Mouse (Mus musculus): ENCODE measurements around the gene Erich3.
"Not testable (repeated sequence)": the region's sequence is repeated elsewhere in the genome, so short reads cannot be mapped to it uniquely, and the experiment has no call there.

The Erich3 gene

GRCm38 (mm10) chr3:154663545-154663944 is at the start of gene Erich3:
TSS of gene Erich3 (plus strand) at chr3:154663859.
- in situ Hi-C loops (cut with MboI, MseI): loop anchor here (25.0 kb wide), 1 partner anchor 424 kb away; the partner anchor contains the start of genes Fpgt and Lrriq3

DNA sequence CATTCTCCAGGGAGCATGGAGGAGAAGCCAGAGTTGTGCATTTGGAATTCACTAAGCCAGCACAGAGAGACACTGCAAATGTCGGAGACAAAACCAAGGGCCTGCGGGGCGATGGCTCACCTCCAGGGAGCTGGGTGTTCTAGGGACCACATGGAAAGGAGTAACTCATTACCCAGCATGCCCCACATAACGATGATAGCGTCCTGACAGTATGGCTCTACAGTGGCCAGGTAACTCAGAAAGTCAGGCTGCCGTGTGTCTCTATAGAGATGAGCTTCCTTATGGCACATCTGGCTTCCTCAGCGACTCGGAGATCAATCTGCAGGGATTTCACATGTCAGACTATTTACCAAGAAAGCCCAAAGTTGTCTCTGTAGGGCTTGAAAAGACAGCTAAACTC is 48.9 kb upstream of the Erich3 start:
- in situ Hi-C loops (cut with MboI, MseI): no loop called here

DNA sequence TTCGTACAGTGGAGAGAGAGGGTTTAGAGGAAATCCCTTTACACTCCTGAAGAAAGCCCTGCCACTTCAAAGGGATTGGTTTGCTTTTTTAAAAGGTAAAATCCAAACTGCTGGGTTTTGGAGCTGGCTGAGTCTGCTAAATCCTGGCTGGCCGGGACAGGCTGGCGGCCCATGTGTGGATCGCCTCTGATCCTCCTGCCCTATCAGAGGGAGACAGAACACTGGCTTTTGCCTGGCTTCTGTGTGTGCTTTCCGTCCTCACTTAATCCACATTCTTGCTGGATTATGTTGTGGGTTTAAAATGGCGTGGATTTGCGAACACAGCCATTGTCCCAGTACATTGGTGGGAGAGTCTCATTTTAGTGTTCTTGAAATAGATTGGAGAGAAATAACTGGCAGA is 48.4 kb upstream of the Erich3 start:
- in situ Hi-C loops (cut with MboI, MseI): no loop called here

DNA sequence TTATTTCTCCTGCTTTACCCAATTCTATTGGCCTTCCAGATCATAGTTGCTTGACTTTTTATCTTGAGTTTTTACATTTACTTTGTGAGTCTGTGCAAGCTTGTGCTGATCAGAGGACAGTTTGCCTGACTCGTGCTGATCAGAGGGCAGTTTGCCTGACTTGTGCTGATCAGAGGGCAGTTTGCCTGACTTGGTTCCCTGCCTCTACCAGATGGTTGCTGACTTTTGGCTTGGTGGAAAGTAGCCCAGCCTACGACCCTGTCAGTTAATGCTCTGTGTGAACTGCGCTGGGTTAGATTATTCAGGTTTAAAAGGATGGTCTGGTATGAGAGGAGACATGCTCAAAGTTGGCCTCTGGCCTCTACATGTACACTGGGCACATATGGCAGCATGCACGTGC is 47.6 kb upstream of the Erich3 start:
- in situ Hi-C loops (cut with MboI, MseI): no loop called here

- in situ Hi-C loops (cut with MboI, MseI): no loop called here
Measured at GRCm38 (mm10) chr3:154628284-154628683, 35.4 kb upstream of the Erich3 start.

GRCm38 (mm10) chr3:154631281-154631680 is 32.4 kb upstream of the Erich3 start:
- in situ Hi-C loops (cut with MboI, MseI): not testable (repeated sequence)

GRCm38 (mm10) chr3:154633091-154633490 is 30.6 kb upstream of the Erich3 start:
- in situ Hi-C loops (cut with MboI, MseI): no loop called here

DNA sequence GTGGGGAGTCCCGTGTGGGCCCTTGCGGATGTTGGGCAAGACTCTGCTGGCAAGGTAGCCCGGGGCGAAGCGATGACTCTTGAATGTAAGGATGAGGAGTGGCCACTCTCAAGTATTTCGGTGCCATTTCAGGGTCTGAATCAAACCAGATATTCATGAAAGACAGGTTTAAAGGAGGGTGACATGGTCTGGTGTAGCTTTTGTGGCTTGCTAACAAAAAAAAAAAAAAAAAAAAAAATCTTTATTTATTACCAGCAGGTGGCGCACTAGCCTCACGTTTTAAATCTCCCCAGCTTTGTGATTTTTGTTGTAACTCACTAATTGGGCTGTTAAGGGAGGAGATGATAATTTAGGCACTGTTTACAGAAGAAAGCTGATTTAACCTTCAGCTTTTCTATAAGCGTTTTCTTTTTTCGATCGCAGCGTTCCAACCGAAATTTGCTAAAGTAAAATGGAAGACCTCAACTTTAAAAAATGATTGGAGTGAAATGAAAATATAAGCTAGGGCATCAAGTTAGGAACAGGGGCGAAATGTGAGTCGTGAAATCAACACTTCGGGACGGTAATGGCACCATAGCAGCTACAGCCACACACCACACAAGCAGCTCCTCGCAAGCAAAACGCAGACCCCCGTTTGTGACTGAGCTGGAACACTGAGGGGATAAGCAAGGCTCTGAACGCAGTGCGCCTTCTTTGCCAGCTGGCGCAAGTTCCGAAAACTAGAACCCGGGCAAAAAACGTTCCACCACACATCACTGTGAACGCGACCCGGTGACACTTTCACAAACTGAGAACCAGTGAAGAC is 16.8 kb upstream of the Erich3 start:
- in situ Hi-C loops (cut with MboI, MseI): no loop called here

DNA sequence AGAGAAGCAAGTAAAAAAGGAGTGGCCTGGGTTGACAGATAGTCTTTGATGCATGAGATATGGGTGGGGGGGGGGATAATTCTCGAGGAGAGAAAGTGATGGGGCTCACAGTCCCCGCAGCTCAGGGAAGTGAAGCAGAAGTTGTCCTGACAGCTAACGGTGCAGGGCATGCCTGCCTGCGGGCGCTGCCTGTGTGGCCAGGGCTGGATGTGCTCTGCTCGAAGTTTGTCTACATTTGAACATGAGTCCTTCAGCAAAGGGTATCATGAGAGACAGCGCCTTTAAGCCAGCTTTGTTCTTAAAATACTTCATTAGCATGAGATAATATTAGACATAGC is 16.2 kb upstream of the Erich3 start:
- in situ Hi-C loops (cut with MboI, MseI): no loop called here

DNA sequence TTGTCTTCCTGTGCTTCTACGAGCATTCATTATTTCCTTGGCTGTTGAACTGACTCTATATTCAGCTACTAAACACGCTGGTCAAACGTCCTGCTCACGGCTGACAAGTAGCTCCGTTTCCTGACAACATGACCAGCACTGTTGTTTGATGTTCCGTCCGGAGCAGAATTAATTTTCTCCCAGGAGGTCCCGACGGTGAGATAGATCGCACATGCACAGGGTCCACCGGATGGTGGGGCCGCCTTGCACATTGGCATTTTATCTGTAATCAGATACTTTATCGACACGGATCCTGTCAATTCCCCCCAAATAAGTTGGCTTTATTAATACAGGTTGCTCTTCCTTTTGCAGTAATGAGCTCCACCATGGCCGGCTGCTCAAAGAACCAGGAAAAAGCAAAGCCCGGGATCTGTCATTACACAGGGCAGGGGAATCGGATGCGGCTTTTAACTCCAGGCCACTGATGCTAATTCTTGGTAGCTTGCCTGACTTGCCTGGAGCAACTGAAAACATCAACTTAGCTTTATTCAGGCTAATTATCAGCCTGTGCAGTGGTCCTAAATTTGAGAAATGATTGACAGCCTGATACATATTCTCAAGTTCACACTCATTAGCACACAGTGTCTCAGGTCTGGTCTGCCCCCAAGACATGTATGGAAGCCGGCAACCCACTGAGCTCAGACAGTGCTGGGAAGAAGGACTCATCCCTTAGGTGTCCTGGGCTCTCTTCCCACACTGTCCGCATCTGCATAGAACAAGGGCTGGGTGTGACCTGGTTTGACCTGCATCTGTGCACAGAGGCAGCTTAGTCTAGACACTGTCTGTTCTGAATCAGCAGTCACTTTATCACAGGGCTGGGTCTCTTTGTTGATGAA is 14.0 kb upstream of the Erich3 start:
- in situ Hi-C loops (cut with MboI, MseI): loop anchor here (25.0 kb wide), 1 partner anchor 438 kb away; the partner anchor contains the start of genes Fpgt and Lrriq3

DNA sequence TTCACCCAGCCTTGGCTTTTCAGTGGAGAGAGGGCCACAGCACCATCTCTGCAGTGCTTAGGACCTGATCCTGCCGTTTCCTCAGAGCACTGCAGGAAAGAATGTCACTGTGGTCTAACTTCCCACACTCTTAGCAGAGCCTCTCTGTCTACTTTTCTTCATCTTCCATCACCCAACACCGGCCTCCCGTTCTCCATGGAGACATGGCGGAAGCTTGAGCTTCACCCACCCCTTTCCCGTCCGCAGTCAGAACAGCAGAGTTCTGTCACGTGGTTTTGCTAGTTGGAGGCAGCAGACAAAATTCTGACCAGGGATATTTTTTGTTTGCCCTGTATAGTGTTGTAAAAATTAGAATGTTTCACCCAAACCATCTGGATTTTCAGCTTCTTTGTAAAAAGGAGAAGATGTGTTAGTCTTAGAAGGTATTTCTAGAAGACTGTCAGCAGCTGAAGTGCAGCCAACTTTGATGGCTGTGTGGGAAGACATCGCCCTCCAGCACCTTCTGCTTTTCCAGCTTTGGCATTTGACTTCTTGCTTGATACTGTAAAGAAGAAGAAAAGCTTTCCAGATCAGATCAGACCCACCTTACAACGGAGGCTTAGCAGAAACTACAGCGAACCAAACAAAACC is 12.4 kb upstream of the Erich3 start:
- in situ Hi-C loops (cut with MboI, MseI): loop anchor here (25.0 kb wide), 1 partner anchor 436 kb away; the partner anchor contains the start of genes Fpgt and Lrriq3

DNA sequence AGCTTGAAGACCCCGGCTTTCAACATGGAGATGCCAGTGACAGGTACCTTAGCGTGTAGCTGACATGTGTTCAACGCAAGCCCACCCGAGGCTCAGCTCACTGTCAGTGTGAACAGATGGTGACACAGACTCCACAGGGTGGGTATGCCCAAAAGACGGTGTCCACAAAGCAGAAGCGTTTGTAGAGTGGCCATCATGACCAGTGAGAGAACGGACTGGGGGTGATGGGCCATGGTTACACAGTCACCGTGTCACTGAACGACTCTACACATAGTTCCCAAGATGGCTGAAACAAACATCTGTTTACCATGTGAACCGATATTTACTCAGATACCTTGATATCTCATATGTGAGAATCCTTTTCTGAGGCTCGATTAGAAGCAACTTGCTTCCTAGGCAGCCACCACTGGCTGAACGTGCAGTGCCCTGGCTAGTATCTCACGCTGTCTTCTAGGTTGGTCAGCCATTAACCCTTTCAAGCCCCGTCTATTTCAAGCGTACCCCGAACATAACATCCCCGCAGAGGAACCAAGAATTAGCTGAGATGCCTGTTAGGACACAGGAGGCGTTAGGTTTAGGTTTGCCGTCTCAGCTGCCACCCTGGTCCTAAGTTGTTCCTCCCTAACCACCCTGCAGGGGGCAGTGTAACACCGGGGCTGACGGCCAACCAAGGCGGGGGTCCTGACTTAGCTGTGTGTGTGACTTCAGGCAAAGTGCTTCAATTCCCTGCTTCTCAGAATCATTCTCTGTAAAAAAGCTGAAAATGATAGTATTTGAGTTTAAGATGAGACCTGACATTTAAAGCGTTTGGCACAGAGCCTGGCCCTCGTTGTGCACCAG is 10.9 kb upstream of the Erich3 start:
- in situ Hi-C loops (cut with MboI, MseI): loop anchor here (25.0 kb wide), 1 partner anchor 434 kb away; the partner anchor contains the start of genes Fpgt and Lrriq3

DNA sequence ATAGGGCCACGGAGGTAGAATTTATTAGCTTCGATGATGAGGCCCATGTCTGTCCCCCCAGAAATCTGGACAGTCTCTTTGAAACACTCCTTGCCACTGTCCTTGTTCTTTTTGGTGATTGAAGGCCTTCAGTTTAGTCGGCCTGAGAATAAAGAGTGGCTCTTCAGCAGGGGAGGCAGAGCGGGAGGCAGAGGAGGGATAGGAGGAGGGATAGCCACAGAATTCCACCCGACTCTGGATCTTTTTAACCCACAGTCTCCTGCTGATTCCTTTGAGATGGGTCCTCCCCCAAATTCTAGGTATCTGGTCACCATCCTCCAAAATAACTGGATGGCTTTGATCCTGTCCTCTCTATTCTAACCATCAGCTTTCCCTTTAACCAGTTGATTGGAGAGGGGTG is 10.2 kb upstream of the Erich3 start:
- in situ Hi-C loops (cut with MboI, MseI): loop anchor here (25.0 kb wide), 1 partner anchor 434 kb away; the partner anchor contains the start of genes Fpgt and Lrriq3

DNA sequence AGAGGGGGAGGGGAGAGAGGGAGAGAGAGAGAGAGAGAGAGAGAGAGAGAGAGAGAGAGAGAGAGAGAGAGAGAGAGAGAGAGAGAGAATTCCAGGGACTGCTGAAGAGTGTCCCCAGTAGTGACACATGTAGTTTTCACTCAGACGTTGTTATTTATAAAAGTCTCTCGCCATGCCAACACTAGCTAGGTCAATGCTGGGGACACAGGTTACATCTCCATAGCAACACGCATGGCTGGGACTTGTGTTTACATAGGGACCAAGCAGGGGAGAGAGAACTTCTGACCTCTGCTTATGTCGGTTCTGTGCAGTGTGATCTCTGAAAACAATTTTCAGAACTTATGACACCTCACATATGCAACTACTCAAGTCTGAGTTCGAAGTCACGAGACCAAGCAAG is 9.4 kb upstream of the Erich3 start:
- in situ Hi-C loops (cut with MboI, MseI): loop anchor here (25.0 kb wide), 1 partner anchor 433 kb away; the partner anchor contains the start of genes Fpgt and Lrriq3

DNA sequence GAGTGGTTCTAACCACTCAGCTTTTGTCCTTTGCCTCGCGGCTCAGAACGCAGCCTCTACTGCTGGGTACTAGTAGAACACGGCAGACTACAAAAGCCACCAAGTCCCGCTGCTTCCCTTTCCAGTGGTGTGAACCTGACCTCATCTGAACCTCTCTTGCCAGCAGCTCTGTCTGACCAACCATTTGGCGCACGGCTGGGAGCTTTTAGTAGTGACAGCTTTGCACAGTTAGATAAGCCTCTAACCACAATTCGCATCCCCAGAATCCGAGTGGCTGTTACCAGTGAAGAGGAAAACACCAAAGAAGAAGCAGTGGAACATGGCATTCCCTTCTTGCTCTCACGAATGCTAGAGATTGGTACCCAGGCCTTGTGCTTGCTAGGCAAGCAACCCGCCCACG is 8.8 kb upstream of the Erich3 start:
- in situ Hi-C loops (cut with MboI, MseI): loop anchor here (25.0 kb wide), 1 partner anchor 432 kb away; the partner anchor contains the start of genes Fpgt and Lrriq3

DNA sequence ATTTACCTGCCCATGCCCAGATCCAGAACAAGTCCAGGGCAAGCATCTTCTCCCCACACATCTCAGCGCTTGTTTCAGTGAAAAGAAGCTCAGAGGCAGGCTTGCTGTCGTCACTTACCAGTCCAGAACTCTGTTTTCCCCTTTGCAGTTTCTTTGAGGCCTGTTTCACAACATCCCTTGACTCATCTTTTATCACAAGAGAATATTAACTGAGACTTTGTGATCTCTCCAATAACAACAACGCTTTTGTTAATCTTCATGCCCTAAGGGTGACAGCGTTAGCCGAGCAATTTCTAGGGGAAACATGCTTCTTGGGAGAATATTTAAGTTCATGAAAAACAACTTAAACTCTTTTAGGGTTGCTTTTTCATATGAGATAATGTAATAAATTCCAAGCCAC is 7.9 kb upstream of the Erich3 start:
- in situ Hi-C loops (cut with MboI, MseI): loop anchor here (25.0 kb wide), 1 partner anchor 432 kb away; the partner anchor contains the start of genes Fpgt and Lrriq3

DNA sequence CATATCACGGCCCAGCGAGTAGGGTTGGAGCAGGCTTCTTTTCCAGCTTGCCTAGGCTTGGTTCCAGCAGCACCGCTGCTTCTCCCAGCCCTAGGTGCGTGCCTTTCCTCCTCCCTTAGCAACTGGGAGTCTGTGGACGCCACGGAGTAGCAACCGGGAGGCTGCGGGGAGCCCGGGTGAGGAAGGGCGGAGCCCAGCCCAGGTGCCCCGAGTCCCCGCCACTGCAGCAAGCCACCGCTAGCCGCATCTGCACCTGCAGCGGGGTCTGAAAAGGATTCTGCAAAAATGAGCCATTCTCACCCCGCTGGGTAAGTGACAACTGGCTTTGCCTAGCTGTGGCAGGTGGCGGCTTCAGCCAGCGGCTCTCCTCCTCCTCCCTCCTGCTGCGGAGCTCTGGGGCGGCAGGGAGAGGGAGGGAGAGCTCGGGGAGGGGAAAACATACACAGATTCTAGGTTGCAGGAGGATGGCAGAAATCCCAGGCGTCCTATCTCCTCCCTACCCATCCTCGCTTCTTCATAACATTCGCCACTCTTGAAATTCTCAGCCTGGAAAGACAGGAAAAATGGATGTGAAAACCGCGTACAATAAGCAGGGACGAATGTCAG is 420 bp downstream of the Erich3 start:
- in situ Hi-C loops (cut with MboI, MseI): loop anchor here (25.0 kb wide), 1 partner anchor 423 kb away; the partner anchor contains the start of genes Fpgt and Lrriq3

GRCm38 (mm10) chr3:154664636-154665035 is 977 bp downstream of the Erich3 start:
- in situ Hi-C loops (cut with MboI, MseI): loop anchor here (25.0 kb wide), 1 partner anchor 423 kb away; the partner anchor contains the start of genes Fpgt and Lrriq3

DNA sequence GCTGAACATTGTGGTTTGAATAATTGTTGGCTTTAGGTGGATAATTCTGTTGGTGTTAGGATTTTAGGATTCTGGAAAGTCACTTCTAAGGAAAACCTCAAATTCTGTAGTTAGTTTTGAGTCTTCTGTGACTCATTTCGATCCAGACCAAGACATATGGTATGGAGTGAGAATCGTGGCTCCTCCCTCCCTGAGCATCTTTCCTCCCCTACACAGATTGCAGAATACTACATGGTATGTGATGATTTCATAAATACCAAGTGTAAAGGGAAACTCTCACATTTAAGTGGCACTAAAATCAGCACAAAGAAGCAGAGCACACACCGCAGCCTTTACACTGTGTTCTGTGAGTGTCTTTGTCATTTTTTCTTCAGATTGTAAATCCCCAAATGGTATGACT is 4.8 kb downstream of the Erich3 start:
- in situ Hi-C loops (cut with MboI, MseI): loop anchor here (25.0 kb wide), 1 partner anchor 419 kb away; the partner anchor contains the start of genes Fpgt and Lrriq3

GRCm38 (mm10) chr3:154670584-154670983 is 6.9 kb downstream of the Erich3 start:
- in situ Hi-C loops (cut with MboI, MseI): loop anchor here (25.0 kb wide), 1 partner anchor 417 kb away; the partner anchor contains the start of genes Fpgt and Lrriq3
